14 mouse cellular contexts compared by ENCODE assay signal in genomic region chr6:65599865-65600739, GRCm38 (mm10).
A peak's percentile ranks its signal among the peaks of the same experiment; 100 is the strongest.
DNase-seq lines count a peak whose midpoint lies in the region; ATAC-seq and TF ChIP-seq lines count a peak whose summit lies in the region.
"Had no signal": no experiment of that assay in that cellular context is flagged by ENCODE, and none has a peak within 500 bp of the region (broad histone marks: within the 10 kb centered on the region; RNA-seq: fewer than 3 reads in every experiment).

No protein-coding gene starts in this region.

- no peak overlapping the region for H3K4me3 ChIP-seq in lung, embryonic 14.5 days (ENCODE audit: low read depth, low read length)
- no peak overlapping the region for H3K4me3 ChIP-seq in ES-Bruce4 (ENCODE audit: low read depth, low read length)
- H3K4me3 ChIP-seq in megakaryocyte, embryonic 14.5 days (replicated peaks): peak overlapping the region; percentile 34
- H3K4me3 ChIP-seq: limb, embryonic 10.5 days had no signal

- no peaks in the 10 kb centered on the region for H3K9me3 ChIP-seq in lung, embryonic 14.5 days (ENCODE audit: low read depth, low read length)
- no peaks in the 10 kb centered on the region for H3K9me3 ChIP-seq in ES-Bruce4 (replicated peaks; ENCODE audit: control insufficient read depth, insufficient read depth, low read length, poor library complexity, severe bottlenecking)
- H3K9me3 ChIP-seq in megakaryocyte, embryonic 14.5 days: no peaks in the 10 kb centered on the region
- H3K9me3 ChIP-seq: limb, embryonic 10.5 days had no signal

- 0 out of 2 replicates have a peak, but pooled peaks have one; percentile 6 for TF ChIP-seq EP300 in ES-Bruce4 (IDR thresholded peaks at IDR 0.05; ENCODE audit: insufficient read depth, low read depth, low read length)

- no peaks in the 10 kb centered on the region for H3K27me3 ChIP-seq in lung, embryonic 14.5 days (ENCODE audit: insufficient read depth, low read length)
- no peaks in the 10 kb centered on the region for H3K27me3 ChIP-seq in ES-Bruce4 (ENCODE audit: control insufficient read depth, insufficient read depth, low read length, poor library complexity, severe bottlenecking)
- H3K27me3 ChIP-seq in megakaryocyte, embryonic 14.5 days (replicated peaks): no peaks in the 10 kb centered on the region

- no peaks in the 10 kb centered on the region for H3K36me3 ChIP-seq in lung, embryonic 14.5 days (ENCODE audit: insufficient read depth)
- no peaks in the 10 kb centered on the region for H3K36me3 ChIP-seq in ES-Bruce4 (ENCODE audit: control insufficient read depth, insufficient read depth, low read length, poor library complexity, severe bottlenecking)
- peaks cover 6% of the 10 kb centered on the region for H3K36me3 ChIP-seq in megakaryocyte, embryonic 14.5 days (replicated peaks; ENCODE audit: low read length)
- H3K36me3 ChIP-seq: limb, embryonic 10.5 days had no signal

- no peak for TF ChIP-seq POLR2A in ES-Bruce4 (IDR thresholded peaks at IDR 0.05; ENCODE audit: insufficient read depth, low read length)

- H3K9ac ChIP-seq in lung, embryonic 14.5 days: no peak overlapping the region
- H3K9ac ChIP-seq in ES-Bruce4 (ENCODE audit: low read depth, poor library complexity, severe bottlenecking): no peak overlapping the region

- H3K27ac ChIP-seq in lung, embryonic 14.5 days (ENCODE audit: low read depth): no peak overlapping the region
- H3K27ac ChIP-seq in ES-Bruce4 (ENCODE audit: insufficient read depth, low read length): no peak overlapping the region
- H3K27ac ChIP-seq: limb, embryonic 10.5 days; stomach, postnatal 0 days had no signal

- H3K4me2 ChIP-seq in lung, embryonic 14.5 days: no peak overlapping the region

- peaks cover 4% of the 10 kb centered on the region for H3K4me1 ChIP-seq in lung, embryonic 14.5 days (ENCODE audit: insufficient read depth)
- H3K4me1 ChIP-seq in ES-Bruce4 (ENCODE audit: control insufficient read depth, insufficient read depth, low read length): peaks cover 2% of the 10 kb centered on the region
- H3K4me1 ChIP-seq in megakaryocyte, embryonic 14.5 days: peaks cover 81% of the 10 kb centered on the region
- H3K4me1 ChIP-seq: limb, embryonic 10.5 days had no signal

- peak; percentile 22; the same call in 1 of the 2 replicates for ATAC-seq in lung, embryonic 14.5 days (ENCODE audit: insufficient read depth)
- ATAC-seq: hindbrain, embryonic 16.5 days had no signal

- DNase-seq in lung, embryonic 14.5 days: no peak
- DNase-seq in lung, postnatal 4 days: no peak
- peak; percentile 89 for DNase-seq in 416B (ENCODE audit: low read depth)
- DNase-seq in c-Kit-positive CD71-positive TER-119-positive erythroid progenitor cells, embryonic 14.5 days (ENCODE audit: low spot score): no peak
- no peak for DNase-seq in spleen, postnatal 14 days (ENCODE audit: low spot score in 2 of 2)
- DNase-seq in urinary bladder, postnatal 4 days (ENCODE audit: low spot score in 2 of 2): no peak
- DNase-seq: adrenal gland, postnatal 14 days; heart, adult 11 months; kidney, postnatal 36 days had no signal

- WGBS in lung, embryonic 14.5 days: 52% methylated on average over 7 of the region's 7 CpGs

- no peak for TF ChIP-seq CTCF in lung, embryonic 14.5 days (IDR thresholded peaks at IDR 0.05; ENCODE audit: low read depth)
- no peak for TF ChIP-seq CTCF in ES-Bruce4 (IDR thresholded peaks at IDR 0.05; ENCODE audit: low read depth, low read length)
